Mouse (Mus musculus) lung, adult 2 months (tissue): ENCODE data around the gene Raet1e. TPM values are rescaled to one million over a fixed set of nuclear protein-coding genes. Genes with fewer than 3 reads are reported as not detected.
A peak's percentile ranks its signal among the peaks of the same experiment; 100 is the strongest.
"Not testable (repeated sequence)": the region's sequence is repeated elsewhere in the genome, so short reads cannot be mapped to it uniquely, and the experiment has no call there.

ENCODE experiments used
- DNase-seq: peaks from one replicate; pipeline ENCODE4 v3.0.0; 2022
- H3K4me1 ChIP-seq: fragments of 200-500 bp; 2 replicates; pipeline ENCODE4 v1.6.1; 2011; ENCODE audit warnings: low read length; ENCODE audit not compliant: control insufficient read depth, insufficient read depth
- H3K4me3 ChIP-seq: fragments of 200-500 bp; replicated peaks from 2 replicates; pipeline ENCODE3; 2011; ENCODE audit warnings: low read depth, mild to moderate bottlenecking, control low read depth, low read length; ENCODE audit errors: extremely low read depth
- CTCF ChIP-seq: fragments of 200-500 bp; IDR thresholded peaks from 2 replicates; pipeline ENCODE4 v1.5.1; 2011; ENCODE audit warnings: mild to moderate bottlenecking, low read length, control low read depth; ENCODE audit not compliant: insufficient read depth
- POLR2A ChIP-seq: fragments of 200-500 bp; IDR thresholded peaks from 2 replicates; pipeline ENCODE4 v1.6.1; 2011; ENCODE audit warnings: low read depth, mild to moderate bottlenecking, control low read depth, low read length, borderline replicate concordance; ENCODE audit errors: extremely low read depth
- WGBS: fragments of 180-500 bp; shearing (Covaris S2); methylation state at CpG from one replicate; pipeline ENCODE4 v1.1.7; 2018; 5-methylcytosine and 5-hydroxymethylcytosine counted together
- polyA plus RNA-seq: library from polyadenylated mRNA; depleted of rRNA; stranded (reverse); fragments of >200 nt; gene quantifications from 2 replicates; pipeline ENCODE4 v1.2.3, GENCODE M21; 2012; rRNA removed

The Raet1e gene
- polyA plus RNA-seq = 0.98 and 1.0 TPM in 2 replicates

- DNase-seq = peak; percentile 60
- H3K4me3 ChIP-seq, H3K4me1 ChIP-seq: not testable (repeated sequence)
- WGBS = 2% methylated on average over 48 of the region's 48 CpGs
Measured at GRCm38 (mm10) chr10:22158310-22158999, at the start of gene Raet1e, which contains the start of gene H60b. TSS of gene Raet1e (plus strand) at chr10:22158569. TSS of gene H60b (plus strand) at chr10:22158586.

DNA sequence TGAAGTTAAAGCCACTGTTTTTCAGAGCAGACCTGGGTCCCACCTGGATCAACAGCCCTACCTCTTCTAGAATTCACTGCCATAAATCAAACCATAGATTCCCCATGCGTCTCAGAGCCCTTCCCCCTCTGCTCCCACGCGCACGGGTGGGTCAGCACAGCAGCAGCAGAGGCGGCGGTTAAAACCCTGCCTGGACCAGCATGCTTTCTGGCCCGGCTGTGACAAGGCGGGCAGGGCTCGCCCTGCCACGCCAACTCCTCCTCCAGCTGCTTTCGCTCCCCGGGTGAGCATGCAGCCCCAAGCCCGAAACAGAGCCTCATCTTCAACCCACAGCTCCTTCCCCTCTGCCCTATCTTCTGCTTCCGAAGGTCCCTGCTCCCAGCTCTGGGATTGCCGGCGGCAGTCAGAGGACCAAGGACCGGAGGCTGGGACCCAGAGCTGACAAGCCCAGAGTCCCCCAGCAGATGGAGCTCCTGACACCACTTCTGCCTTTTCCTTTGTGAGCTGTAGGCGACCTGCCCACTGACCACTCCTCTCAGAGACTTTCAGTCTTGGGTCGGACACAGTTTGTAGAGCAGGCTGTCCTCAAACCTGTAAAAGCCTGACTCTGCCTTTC is 17.6 kb upstream of the Raet1e start:
- Histone ChIP-seq H3K4me1 (no peaks in the 10 kb centered on the region), H3K4me3 (no peak overlapping the region)
- TF ChIP-seq CTCF (peak; percentile 63), POLR2A (no peak)
- peak; percentile 81 for DNase-seq
- 4% methylated on average over 19 of the region's 19 CpGs for WGBS

DNA sequence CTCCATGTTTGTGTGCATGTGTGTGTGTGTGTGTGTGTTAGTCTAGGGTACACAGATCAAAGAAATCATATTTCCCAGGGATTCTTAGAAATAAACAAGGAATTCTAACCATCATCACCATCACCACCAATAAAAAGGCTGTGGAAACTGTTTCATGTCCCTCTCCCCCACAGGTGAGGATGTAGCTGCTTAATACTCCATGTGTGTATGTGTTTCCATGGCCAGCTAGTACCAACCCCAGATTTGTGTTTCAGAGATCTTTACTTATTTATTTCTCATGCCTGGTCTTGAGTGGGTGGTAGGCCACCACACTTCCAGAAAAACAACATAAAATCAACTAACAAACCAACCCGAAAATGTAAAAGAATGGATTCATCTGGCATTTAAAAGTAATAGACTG is 16.2 kb upstream of the Raet1e start:
- not testable (repeated sequence) for DNase-seq, H3K4me3 ChIP-seq, H3K4me1 ChIP-seq
- 79% methylated on average over 1 of the region's 1 CpGs for WGBS

DNA sequence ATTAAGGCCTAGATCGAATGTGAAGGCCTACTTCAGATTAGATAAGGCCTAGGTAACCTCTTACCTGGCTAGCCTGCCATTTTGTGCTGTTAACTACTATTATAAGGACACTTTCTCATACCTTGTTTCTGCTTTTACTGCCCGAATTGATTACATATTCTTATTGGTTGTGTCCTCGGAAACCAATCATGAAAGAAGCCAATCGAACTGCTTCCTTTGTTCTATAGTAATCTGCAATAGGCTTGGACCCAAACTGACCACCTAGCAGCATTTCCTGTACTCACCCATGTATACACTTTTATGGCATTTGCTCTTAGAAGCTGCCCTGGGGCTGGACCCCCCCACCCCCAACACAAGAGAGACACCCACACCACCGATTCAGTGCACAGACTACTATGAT is 15.4 kb upstream of the Raet1e start:
- Histone ChIP-seq H3K4me1 (no peaks in the 10 kb centered on the region), H3K4me3 (no peak overlapping the region)
- TF ChIP-seq CTCF (no peak), POLR2A (no peak)
- no peak for DNase-seq
- WGBS = 70% methylated on average over 5 of the region's 5 CpGs

GRCm38 (mm10) chr10:22148441-22149072 is 9.8 kb upstream of the Raet1e start:
- H3K4me1 ChIP-seq = no peaks in the 10 kb centered on the region; the same call in 1 of the 2 replicates
- TF ChIP-seq POLR2A (peak; percentile 54; the same call in 1 of the 2 replicates), CTCF (peak; percentile 27; the same call in 1 of the 2 replicates)
- peak; percentile 85 for DNase-seq
- peak overlapping the region; percentile 95 for H3K4me3 ChIP-seq
- WGBS = under 1% methylated on average over 50 of the region's 50 CpGs

DNA sequence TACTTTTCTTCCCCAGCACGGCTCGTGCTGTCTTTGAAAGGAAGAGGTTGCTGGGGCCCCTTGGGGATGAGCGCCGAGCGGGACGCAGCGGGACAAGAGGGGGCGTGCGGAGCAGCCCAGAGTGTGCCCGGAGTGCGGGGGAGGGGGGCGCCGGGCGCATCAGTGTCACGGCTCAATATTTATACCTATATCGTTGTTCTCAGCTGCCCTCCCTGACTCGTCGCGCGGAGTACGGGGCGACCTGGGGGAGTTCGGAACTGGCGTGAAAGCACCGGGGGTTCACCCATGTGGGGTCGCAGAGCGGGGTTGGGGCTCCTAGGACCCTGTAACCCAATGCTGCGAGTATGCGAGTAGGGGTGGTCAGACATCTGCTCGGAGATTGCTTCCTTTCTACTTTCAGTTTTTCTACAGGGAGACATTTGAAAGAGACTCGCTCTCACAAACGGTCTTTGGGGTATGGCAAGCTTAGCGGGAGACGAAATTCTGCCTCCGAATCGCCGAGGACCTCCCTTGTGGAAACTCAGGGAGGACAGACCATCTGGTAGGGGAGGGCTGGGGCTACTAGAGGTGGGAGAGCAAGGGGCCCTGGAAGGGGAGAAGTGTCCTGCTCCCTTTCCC is 9.2 kb upstream of the Raet1e start, which contains the start of gene E030030I06Rik:
Gene E030030I06Rik, minus strand, starts transcription at position 198 of the 618 bp plus-strand sequence.
- DNase-seq = peak; percentile 52
- WGBS = under 1% methylated on average over 37 of the region's 37 CpGs
- Histone ChIP-seq H3K4me1 (no peaks in the 10 kb centered on the region; the same call in 1 of the 2 replicates), H3K4me3 (peak within 1 kb of the TSS; percentile 95)
- no peak for TF ChIP-seq CTCF

GRCm38 (mm10) chr10:22149691-22150465 is 8.5 kb upstream of the Raet1e start:
- peak; percentile 46 for DNase-seq
- Histone ChIP-seq H3K4me1 (no peaks in the 10 kb centered on the region; the same call in 1 of the 2 replicates), H3K4me3 (peak overlapping the region; percentile 95)
- under 1% methylated on average over 50 of the region's 50 CpGs for WGBS
- TF ChIP-seq POLR2A = no peak

DNA sequence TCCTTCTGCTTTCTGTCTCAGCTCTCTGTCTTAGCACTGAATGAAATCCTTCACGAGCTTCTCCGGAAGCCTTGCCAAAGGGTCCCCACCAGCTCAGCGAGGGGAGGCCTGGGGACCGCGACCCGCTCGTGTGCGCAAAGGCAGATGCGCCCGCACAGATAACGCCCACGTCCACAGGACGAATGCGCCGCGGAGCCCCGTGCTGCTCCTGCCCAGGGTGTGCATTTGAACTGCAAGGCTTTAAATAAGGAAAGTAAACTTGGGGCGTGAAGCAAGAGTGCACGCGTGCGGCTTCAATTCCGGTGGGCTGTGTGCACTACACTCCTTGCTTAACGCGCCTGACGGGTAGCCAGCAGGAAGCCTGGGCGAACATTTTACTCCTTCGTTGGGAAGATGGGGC is 7.8 kb upstream of the Raet1e start:
- DNase-seq = no peak
- under 1% methylated on average over 27 of the region's 27 CpGs for WGBS

GRCm38 (mm10) chr10:22151056-22151862 is 7.1 kb upstream of the Raet1e start:
- 2% methylated on average over 55 of the region's 55 CpGs for WGBS
- DNase-seq = not testable (repeated sequence)

More for the DNA sequence above, 7.8 kb upstream of the Raet1e start:
- no peaks in the 10 kb centered on the region; the same call in 1 of the 2 replicates for H3K4me1 ChIP-seq
- H3K4me3 ChIP-seq = no peak overlapping the region
- no peak for TF ChIP-seq POLR2A
- no peak for TF ChIP-seq CTCF

GRCm38 (mm10) chr10:22151863-22152640 is 6.3 kb upstream of the Raet1e start:
- WGBS = 9% methylated on average over 11 of the region's 11 CpGs
- DNase-seq, H3K4me1 ChIP-seq, H3K4me3 ChIP-seq: not testable (repeated sequence)

More at GRCm38 (mm10) chr10:22151056-22151862, 7.1 kb upstream of the Raet1e start:
- not testable (repeated sequence) for H3K4me1 ChIP-seq, H3K4me3 ChIP-seq

DNA sequence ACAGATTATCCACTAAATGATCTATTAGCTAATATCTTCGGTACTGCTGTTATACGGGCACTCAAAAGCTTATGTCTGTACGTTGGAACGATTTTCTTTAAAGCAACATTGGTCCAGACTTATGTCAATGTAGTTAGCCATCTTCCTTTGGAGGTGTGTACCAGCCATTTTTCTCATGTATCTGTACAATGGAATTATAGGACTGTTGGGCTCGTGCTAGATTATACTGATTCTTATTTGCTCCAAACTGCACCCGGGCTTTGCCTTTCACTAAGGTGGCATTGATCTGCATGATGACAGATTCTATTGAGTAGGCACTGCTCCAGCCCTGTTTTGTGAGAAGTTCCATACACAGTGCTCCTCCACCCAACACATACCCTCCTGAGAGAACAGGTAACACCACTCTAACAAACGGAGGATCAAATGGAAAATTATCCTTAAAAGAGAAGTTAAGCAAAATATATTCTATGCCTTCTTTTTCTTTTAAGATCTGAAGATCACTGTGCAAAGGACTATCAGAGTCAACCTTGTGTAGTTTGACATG is 5.2 kb upstream of the Raet1e start:
- H3K4me3 ChIP-seq, H3K4me1 ChIP-seq, DNase-seq: not testable (repeated sequence)
- WGBS = 14% methylated on average over 7 of the region's 7 CpGs

DNA sequence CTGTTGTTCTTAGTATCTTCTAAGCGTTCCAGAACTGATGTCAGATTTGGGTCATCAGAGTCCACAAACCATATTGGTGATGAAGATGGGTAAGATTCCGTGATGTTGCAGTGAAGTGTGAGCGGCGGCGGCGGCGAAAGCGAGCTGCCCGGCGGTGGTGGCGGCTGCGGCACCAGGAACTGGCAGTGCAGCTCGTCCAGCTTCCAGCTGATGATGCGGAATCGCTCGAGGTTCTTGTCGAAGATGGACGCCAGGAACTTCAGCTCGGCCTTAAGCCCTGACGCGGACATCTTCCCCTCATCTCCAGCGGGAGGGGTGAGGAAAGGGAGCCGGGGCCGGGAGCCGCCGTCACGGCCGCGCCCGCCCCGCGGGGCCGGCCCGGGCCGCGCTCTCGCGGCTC is 4.2 kb upstream of the Raet1e start:
- WGBS = 2% methylated on average over 38 of the region's 38 CpGs
- H3K4me1 ChIP-seq, H3K4me3 ChIP-seq: not testable (repeated sequence)
- DNase-seq = peak; percentile 44
